Mouse (Mus musculus): ENCODE measurements around the gene Ctnna3.

DNA sequence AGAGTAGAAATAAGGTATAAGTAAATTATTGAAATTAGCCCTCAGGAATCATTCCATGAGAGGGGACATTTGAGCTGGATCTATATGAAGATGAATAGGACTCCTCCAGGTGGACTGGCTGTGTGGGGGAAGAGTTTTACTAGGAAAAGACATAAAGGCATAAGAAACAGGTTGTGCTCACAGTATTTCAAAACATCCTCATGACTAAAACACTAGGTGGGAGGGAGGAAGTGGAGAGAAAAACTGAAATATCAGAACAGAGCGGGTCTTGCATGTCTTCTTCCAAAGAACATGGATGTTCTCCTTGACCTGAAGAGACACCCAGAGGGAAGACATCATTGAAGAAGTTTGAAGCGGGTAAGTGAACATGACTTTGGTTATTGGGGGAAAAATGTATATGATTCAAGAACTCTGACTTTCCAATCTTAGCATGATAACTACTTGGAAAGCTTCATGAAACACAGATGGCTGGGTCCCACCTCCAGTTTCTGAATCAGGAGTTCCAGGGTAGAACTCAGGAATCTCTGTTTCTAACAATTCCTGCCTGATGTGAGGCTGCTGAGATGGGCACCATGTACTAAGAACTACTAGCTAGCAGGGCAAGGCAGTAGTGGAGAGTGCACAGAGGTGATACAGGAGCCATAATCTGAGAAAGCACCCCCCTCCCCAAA, 881.9 kb downstream of the Ctnna3 start:
- TF ChIP-seq EP300 (IDR thresholded peaks at IDR 0.05; ENCODE audit: low read depth) (no peak), CTCF (IDR thresholded peaks at IDR 0.05; ENCODE audit: low read depth) (no peak)
